Mouse (Mus musculus) lung, embryonic 15.5 days (tissue): ENCODE measurements around the gene Bhlhe23. TPM values are rescaled to one million over a fixed set of nuclear protein-coding genes. Genes with fewer than 3 reads are reported as not detected.

Experiments used
- ATAC-seq: fragments of 200-750 bp; cut with Nextera tagmentation; 2 replicates; pipeline ENCODE4 v1.8.0; 2017; ENCODE audit warnings: moderate number of reproducible peaks, borderline replicate concordance; ENCODE audit not compliant: low FRiP score, low TSS enrichment; ENCODE audit errors: extremely low read depth
- H3K27ac ChIP-seq: fragments of 300-500 bp; sonication (generic); 2 replicates; pipeline ENCODE4 v1.5.1; 2015; ENCODE audit warnings: moderate library complexity, mild to moderate bottlenecking, inconsistent platforms
- H3K27me3 ChIP-seq: fragments of 300-500 bp; sonication (generic); 2 replicates; pipeline ENCODE4 v1.6.1; 2015; ENCODE audit warnings: inconsistent platforms
- H3K36me3 ChIP-seq: fragments of 300-500 bp; sonication (generic); 2 replicates; pipeline ENCODE4 v1.6.1; 2015; ENCODE audit warnings: inconsistent platforms
- H3K4me1 ChIP-seq: fragments of 300-500 bp; sonication (generic); 2 replicates; pipeline ENCODE4 v1.6.1; 2015; ENCODE audit warnings: inconsistent platforms
- H3K4me2 ChIP-seq: fragments of 300-500 bp; sonication (generic); 2 replicates; pipeline ENCODE4 v1.6.1; 2015; ENCODE audit warnings: inconsistent platforms, mild to moderate bottlenecking, moderate library complexity
- H3K4me3 ChIP-seq: fragments of 300-500 bp; sonication (generic); 2 replicates; pipeline ENCODE4 v1.5.1; 2015; ENCODE audit warnings: mild to moderate bottlenecking, inconsistent platforms
- H3K9ac ChIP-seq: fragments of 300-500 bp; sonication (generic); 2 replicates; pipeline ENCODE4 v1.6.1; 2015; ENCODE audit warnings: inconsistent platforms
- H3K9me3 ChIP-seq: fragments of 300-500 bp; sonication (generic); 2 replicates; pipeline ENCODE4 v1.6.1; 2016; ENCODE audit warnings: inconsistent platforms
- WGBS: fragments of 180-500 bp; shearing (Covaris S2); methylation state at CpG from one replicate; pipeline ENCODE4 v1.1.7; 2015; 5-methylcytosine and 5-hydroxymethylcytosine counted together
- polyA plus RNA-seq: library from polyadenylated mRNA; unstranded; fragments of >200 nt; fragmentation: Nextera tagmentation; extraction: Ambion mirVana; gene quantifications from 2 replicates; pipeline ENCODE4 v1.2.1, GENCODE M21; 2015

Bhlhe23 gene
- polyA plus RNA-seq, 1 experiment from 2014 or later = not detected

DNA sequence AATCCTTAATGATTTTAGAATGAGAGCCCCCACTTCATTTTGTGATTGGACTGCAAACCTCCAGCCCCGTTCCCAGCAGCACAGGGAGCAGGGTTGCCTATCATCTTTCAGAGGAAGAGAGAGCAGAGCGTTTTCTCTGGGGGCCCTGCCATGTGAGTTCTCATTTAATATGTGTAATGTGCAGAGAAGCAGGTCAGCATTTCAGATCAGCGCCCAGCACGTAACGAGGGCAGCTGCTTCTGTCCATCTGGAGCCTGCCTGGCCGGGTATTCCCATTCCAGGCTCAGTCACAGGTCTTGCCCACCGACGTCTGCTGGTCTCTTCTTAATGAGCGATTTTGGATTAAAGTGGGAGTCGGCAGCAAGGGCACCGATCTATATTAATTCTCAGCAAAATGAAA, 11.7 kb downstream of the Bhlhe23 start:
- ATAC-seq = no peak
- H3K4me2 ChIP-seq = no peak overlapping the region
- no peak overlapping the region for H3K4me3 ChIP-seq
- H3K36me3 ChIP-seq = no peaks in the 10 kb centered on the region
- H3K27ac ChIP-seq = no peak overlapping the region
- no peaks in the 10 kb centered on the region for H3K9me3 ChIP-seq
- H3K4me1 ChIP-seq = no peaks in the 10 kb centered on the region
- H3K27me3 ChIP-seq = peaks cover 6% of the 10 kb centered on the region; the same call in 1 of the 2 replicates
- WGBS = 79% methylated on average over 11 of the region's 11 CpGs
- H3K9ac ChIP-seq = no peak overlapping the region

DNA sequence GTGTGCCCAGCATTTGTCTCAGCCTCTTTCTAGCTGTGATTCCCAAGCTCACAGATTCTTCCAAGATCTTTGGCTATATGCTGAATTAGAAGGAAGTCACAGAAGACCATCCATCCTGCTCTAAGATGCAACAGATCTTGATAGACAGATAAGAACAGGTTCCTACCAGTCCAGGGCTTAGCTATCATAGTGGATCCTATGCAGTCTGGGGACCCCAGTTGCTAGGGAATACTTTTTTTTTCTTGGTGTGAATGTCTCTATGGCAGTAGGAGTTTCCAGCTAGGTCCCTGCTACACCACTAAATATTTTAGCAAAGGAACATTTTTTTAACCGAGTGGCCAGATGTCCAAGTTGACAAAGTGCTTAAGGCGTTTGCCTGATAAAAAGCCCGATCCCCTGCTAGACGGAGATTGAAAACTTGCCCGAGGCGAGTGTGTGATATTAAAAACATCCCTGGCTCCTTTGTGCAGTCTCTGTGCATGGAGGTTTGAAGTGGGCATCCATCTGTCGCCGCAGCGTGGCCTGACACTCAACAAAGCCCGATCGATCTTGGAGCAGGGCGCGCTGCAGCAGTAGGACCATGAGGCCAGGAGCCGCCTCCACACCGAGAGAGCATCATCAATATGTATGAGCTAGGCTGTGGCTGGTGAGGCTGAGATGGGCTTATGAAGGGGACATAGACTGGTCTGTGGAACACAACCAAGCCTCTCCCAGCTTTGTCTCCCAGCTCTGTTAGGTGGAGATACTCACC, 18.0 kb downstream of the Bhlhe23 start:
- ATAC-seq = no peak
- Histone ChIP-seq H3K9ac (no peak overlapping the region), H3K36me3 (no peaks in the 10 kb centered on the region), H3K4me3 (no peak overlapping the region), H3K9me3 (no peaks in the 10 kb centered on the region), H3K4me1 (no peaks in the 10 kb centered on the region), H3K27me3 (no peaks in the 10 kb centered on the region), H3K4me2 (no peak overlapping the region), H3K27ac (no peak overlapping the region)
- 41% methylated on average over 15 of the region's 15 CpGs for WGBS

DNA sequence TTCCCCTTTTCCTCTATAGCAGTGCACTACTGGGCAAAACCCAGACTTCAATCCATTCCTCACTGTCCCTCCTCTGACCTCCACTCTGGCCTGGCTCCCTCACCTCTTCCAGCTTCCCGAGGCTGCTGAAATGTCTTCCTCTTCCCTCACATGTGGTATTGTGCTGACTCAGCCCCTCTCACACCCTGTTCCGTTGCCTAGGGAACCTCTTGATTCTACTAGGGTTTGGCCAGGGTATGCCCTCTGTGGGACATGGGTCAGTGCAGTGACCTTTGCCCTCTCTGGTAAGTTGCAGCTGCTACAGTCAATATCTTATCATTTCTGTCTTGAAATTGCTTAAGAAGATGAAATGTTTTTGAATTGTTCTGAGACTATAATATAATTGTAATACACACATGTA, 19.9 kb downstream of the Bhlhe23 start:
- Histone ChIP-seq H3K9ac (no peak overlapping the region), H3K4me2 (no peak overlapping the region), H3K4me1 (no peaks in the 10 kb centered on the region), H3K36me3 (no peaks in the 10 kb centered on the region), H3K4me3 (no peak overlapping the region), H3K27me3 (no peaks in the 10 kb centered on the region), H3K9me3 (no peaks in the 10 kb centered on the region), H3K27ac (no peak overlapping the region)
- no peak for ATAC-seq
- WGBS = 47% methylated on average over 2 of the region's 2 CpGs

DNA sequence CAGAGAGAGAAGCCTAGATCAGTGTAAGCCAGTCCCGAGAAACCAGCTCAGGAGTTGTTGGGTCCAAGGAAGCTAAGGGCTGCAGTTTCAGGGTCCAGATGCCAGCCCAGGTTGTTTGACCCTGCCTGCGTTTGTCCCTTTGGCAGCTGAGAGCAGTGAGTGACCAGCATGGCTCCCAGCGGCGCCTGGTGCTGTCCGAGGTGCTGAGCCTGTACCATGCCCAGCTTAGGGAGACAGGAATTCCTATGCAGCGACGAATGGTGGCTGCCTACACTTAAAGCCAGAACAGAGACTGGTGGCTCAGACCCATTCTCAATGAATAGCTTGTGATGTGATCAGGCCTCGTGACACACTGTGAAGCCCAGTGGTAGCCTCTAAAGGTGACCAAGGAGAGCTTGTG, 20.8 kb downstream of the Bhlhe23 start:
- Histone ChIP-seq H3K36me3 (no peaks in the 10 kb centered on the region), H3K9me3 (no peaks in the 10 kb centered on the region), H3K4me2 (no peak overlapping the region), H3K4me3 (no peak overlapping the region), H3K27ac (no peak overlapping the region), H3K9ac (no peak overlapping the region), H3K27me3 (no peaks in the 10 kb centered on the region), H3K4me1 (no peaks in the 10 kb centered on the region)
- WGBS = 2% methylated on average over 8 of the region's 8 CpGs
- ATAC-seq = no peak

DNA sequence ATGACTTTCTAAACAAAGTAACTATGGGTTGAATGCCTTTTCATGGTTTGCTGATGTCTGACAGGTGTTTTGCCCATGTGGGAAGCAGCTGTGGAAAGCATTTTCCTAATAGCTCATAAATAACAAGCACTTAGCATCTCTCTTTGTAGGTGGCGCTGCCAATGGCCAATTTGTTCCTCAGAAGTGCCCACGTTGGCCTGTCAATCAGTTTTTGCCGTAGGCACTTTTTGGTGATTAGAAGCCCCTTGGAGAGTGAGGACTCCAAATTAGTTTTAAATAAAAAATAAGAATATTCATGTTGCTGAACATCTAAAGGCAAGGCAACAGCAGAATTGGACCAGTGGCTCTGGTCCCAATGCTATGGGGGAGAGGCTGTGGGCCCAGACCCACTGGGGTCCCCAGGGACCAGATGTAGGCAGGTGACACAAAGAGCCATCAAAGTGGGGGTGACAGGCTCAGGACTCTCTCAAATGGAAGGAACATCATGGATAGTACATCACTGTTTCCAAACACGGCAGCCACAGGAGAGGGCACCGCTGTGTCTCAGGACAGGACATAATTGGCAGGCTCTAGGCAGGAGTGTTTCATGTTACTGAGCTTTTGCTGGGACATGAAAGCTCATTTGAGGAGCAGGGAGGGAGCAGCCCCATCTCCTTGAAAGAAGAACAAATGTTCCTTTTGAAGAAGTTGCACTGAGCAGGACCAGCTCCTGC, 21.6 kb downstream of the Bhlhe23 start:
- Histone ChIP-seq H3K4me3 (no peak overlapping the region), H3K9ac (no peak overlapping the region), H3K4me2 (no peak overlapping the region), H3K9me3 (no peaks in the 10 kb centered on the region), H3K4me1 (no peaks in the 10 kb centered on the region), H3K36me3 (no peaks in the 10 kb centered on the region), H3K27ac (no peak overlapping the region), H3K27me3 (no peaks in the 10 kb centered on the region)
- WGBS = 75% methylated on average over 5 of the region's 5 CpGs
- no peak for ATAC-seq

- Histone ChIP-seq H3K9me3 (no peaks in the 10 kb centered on the region), H3K4me3 (no peak overlapping the region), H3K4me2 (no peak overlapping the region), H3K27me3 (no peaks in the 10 kb centered on the region), H3K36me3 (no peaks in the 10 kb centered on the region), H3K4me1 (no peaks in the 10 kb centered on the region), H3K27ac (no peak overlapping the region), H3K9ac (no peak overlapping the region)
- no peak for ATAC-seq
- WGBS = 39% methylated on average over 5 of the region's 5 CpGs
Measured at GRCm38 (mm10) chr2:180748904-180749303, 27.8 kb downstream of the Bhlhe23 start.

DNA sequence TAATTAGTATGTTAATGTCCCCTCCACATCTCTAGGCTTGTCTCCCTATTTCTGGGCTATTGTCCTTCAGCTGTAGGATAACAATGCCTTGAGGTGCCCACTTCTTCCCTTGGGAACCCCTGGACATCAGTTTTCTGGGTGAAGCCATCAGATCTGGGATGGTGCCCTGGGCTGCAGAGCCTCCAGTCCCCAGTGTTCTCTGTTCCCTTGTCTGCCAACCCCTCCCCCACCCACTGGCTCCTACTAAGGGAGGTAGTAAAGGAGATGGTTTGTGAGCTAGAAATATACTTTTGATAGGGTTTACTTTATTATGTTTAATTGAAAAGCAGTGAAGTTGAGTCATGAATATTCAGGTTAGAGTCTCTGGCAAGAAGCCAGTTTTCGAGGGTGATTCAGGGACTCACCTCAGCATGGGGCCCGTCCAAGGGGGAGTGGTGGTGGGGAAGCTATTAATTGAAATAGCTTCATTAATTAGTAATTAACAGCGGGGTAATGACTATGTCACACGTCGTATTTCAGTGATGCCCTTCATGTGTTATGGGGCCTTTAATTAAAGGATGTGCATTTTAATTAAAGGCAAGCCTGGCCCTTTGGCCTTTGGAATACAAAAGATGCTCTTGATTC, 30.0 kb downstream of the Bhlhe23 start:
- Histone ChIP-seq H3K36me3 (no peaks in the 10 kb centered on the region), H3K27me3 (no peaks in the 10 kb centered on the region), H3K9ac (no peak overlapping the region), H3K4me1 (no peaks in the 10 kb centered on the region), H3K27ac (no peak overlapping the region), H3K4me3 (no peak overlapping the region), H3K4me2 (no peak overlapping the region), H3K9me3 (no peaks in the 10 kb centered on the region)
- no peak for ATAC-seq
- 37% methylated on average over 5 of the region's 5 CpGs for WGBS

DNA sequence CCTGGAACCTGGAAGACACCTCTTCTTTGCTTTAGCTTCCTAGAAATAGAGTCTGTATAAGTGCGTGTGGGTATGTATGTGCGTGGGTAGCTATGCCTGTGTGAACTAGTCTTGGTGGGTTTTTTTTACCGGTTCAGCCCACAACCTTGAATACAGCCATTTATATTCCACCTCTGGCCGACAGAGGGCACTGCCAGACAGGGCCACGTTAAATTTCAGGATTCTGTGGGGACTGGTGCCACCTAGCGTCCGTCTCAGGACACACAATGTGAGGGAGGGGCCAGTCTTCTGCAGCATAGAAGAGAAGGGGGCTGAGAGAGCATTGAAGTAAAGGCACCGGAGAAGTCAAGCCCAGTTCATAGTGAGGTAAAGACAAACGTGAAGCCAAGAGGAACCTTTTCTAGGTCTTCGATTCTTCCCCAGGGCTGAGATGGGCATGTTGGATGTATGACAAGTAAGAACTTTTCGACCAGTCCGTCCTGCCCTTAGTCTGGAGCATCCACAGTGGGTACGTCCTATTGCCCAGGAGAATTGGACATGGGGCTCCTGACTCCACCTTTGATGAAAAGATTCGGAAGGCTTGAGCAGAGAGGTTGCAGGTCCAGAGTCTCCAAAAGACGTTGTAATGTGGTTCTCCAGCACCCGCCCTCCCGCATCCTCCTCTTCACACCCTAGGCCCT, 31.3 kb downstream of the Bhlhe23 start:
- H3K4me3 ChIP-seq = no peak overlapping the region
- 32% methylated on average over 17 of the region's 17 CpGs for WGBS
- H3K4me2 ChIP-seq = no peak overlapping the region
- no peak overlapping the region for H3K9ac ChIP-seq
- H3K27me3 ChIP-seq = no peaks in the 10 kb centered on the region
- no peaks in the 10 kb centered on the region for H3K9me3 ChIP-seq
- H3K4me1 ChIP-seq = no peaks in the 10 kb centered on the region
- peak; percentile 43 for ATAC-seq
- no peak overlapping the region for H3K27ac ChIP-seq
- no peaks in the 10 kb centered on the region for H3K36me3 ChIP-seq

- Histone ChIP-seq H3K27ac (no peak overlapping the region), H3K27me3 (no peaks in the 10 kb centered on the region), H3K36me3 (no peaks in the 10 kb centered on the region), H3K9ac (no peak overlapping the region), H3K4me1 (no peaks in the 10 kb centered on the region), H3K4me3 (no peak overlapping the region), H3K9me3 (no peaks in the 10 kb centered on the region), H3K4me2 (no peak overlapping the region)
- 85% methylated on average over 2 of the region's 2 CpGs for WGBS
- ATAC-seq = no peak
Measured at GRCm38 (mm10) chr2:180743321-180743720, 33.4 kb downstream of the Bhlhe23 start.

DNA sequence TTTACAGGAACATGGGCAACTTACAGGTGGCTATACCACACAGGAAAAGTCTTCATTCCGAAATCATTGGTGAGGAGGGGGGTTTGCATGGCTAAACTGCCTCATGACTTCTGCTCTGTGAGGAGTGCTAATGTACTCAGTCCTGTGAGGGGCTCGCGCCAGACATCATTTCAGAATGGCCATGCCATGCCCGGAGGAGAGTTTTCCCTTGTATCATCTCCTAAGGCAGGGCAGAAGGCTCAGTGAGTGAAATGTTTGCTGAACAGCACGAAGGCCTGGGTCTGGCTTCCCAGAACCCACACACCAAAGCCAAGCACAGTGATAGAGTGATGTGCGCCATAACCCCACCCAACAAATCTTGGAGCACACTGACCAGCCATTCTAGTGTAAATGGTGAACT, 33.9 kb downstream of the Bhlhe23 start:
- no peak overlapping the region for H3K4me3 ChIP-seq
- no peak for ATAC-seq
- no peaks in the 10 kb centered on the region for H3K9me3 ChIP-seq
- H3K36me3 ChIP-seq = no peaks in the 10 kb centered on the region
- H3K4me2 ChIP-seq = no peak overlapping the region
- no peak overlapping the region for H3K9ac ChIP-seq
- no peaks in the 10 kb centered on the region for H3K27me3 ChIP-seq
- WGBS = 76% methylated on average over 6 of the region's 6 CpGs
- no peak overlapping the region for H3K27ac ChIP-seq
- H3K4me1 ChIP-seq = no peaks in the 10 kb centered on the region

DNA sequence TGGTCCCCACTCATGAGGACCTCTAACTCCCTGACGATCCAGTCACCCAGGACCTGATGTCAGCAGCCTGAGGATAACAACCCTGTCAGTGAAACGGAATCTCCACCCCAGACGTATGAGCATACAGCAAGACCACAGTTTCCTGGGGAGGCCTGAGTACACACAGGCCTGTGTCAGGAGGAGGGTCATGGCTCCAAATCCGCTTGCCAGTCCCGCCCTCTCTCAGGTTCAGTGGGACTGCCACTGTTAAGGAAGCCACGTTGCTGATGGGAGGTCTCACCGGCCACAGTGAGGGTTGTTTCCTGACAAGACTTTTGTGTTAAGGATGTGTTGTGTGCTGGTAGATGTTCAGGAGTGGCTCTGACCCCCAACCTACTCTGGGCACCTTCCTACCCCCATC, 35.3 kb downstream of the Bhlhe23 start:
- no peaks in the 10 kb centered on the region for H3K36me3 ChIP-seq
- no peak overlapping the region for H3K4me3 ChIP-seq
- H3K27me3 ChIP-seq = no peaks in the 10 kb centered on the region
- no peak for ATAC-seq
- H3K4me2 ChIP-seq = no peak overlapping the region
- H3K9me3 ChIP-seq = no peaks in the 10 kb centered on the region
- H3K9ac ChIP-seq = no peak overlapping the region
- H3K27ac ChIP-seq = no peak overlapping the region
- WGBS = 64% methylated on average over 7 of the region's 7 CpGs
- no peaks in the 10 kb centered on the region for H3K4me1 ChIP-seq

DNA sequence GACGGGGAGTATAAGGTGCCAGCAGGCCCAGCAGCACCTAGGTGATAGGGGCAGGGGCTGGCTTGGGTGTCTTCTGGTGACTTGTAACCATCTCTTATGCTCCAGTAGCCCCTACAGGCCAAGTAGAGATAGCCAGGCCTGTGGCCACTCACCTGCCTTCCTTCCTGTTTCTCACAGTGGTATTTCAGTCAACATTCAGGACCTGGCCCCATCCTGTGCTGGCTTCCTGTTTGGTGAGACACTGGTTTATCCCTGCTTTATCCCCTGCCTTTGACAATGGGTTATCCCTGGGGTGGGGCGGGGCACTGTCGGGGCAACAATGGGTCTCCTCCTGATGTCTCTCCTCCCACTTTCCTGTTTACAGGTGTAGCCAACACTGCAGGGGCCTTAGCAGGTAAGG, 36.4 kb downstream of the Bhlhe23 start:
- H3K9me3 ChIP-seq = no peaks in the 10 kb centered on the region
- no peak for ATAC-seq
- no peaks in the 10 kb centered on the region for H3K36me3 ChIP-seq
- H3K27me3 ChIP-seq = no peaks in the 10 kb centered on the region
- no peak overlapping the region for H3K4me2 ChIP-seq
- no peak overlapping the region for H3K4me3 ChIP-seq
- no peak overlapping the region for H3K27ac ChIP-seq
- no peak overlapping the region for H3K9ac ChIP-seq
- no peaks in the 10 kb centered on the region for H3K4me1 ChIP-seq
- WGBS = 17% methylated on average over 3 of the region's 3 CpGs
